Mouse (Mus musculus) MEL (cell line): ENCODE data around the gene Tmem164. TPM values are rescaled to one million over a fixed set of nuclear protein-coding genes. Genes with fewer than 3 reads are reported as not detected.

Experiments
- DNase-seq: peaks from one replicate; pipeline ENCODE4 v3.0.0; 2011; ENCODE audit warnings: low read depth, low spot score
- H3K27ac ChIP-seq: 2 replicates; pipeline ENCODE4 v1.5.1; 2012; ENCODE audit warnings: low read depth, mild to moderate bottlenecking, control low read depth, low read length, moderate library complexity; ENCODE audit not compliant: control insufficient read depth
- H3K27me3 ChIP-seq, 2 experiments: fragments of 150-350 bp in 1 of 2; sonication (generic) in 1 of 2; 2 replicates each; pipeline ENCODE4 v1.6.1; 2012; ENCODE audit warnings: low read length in 2 of 2, mild to moderate bottlenecking in 2 of 2, improper control_type of control experiment in 1 of 2, moderate library complexity in 1 of 2; ENCODE audit not compliant: insufficient read depth in 2 of 2, control insufficient read depth in 1 of 2
- H3K36me3 ChIP-seq, 2 experiments: 2 replicates each; pipeline ENCODE4 v1.6.1; 2012 to 2014; ENCODE audit warnings: low read length in 2 of 2, improper control_type of control experiment in 1 of 2, inconsistent platforms in 1 of 2, mild to moderate bottlenecking in 1 of 2; ENCODE audit not compliant: insufficient read depth in 2 of 2, control insufficient read depth in 1 of 2
- H3K4me1 ChIP-seq, 2 experiments: fragments of 150-350 bp in 1 of 2; sonication (generic) in 1 of 2; 2 replicates each; pipeline ENCODE4 v1.6.1; 2012; ENCODE audit warnings: low read length in 2 of 2, improper control_type of control experiment in 1 of 2, mild to moderate bottlenecking in 1 of 2; ENCODE audit not compliant: insufficient read depth in 2 of 2, control insufficient read depth in 1 of 2
- H3K4me3 ChIP-seq, 2 experiments: fragments of 150-350 bp in 1 of 2; sonication (generic) in 1 of 2; 2 replicates each; pipeline ENCODE4 v1.5.1; 2012; ENCODE audit warnings: low read depth in 2 of 2, low read length in 2 of 2, mild to moderate bottlenecking in 2 of 2, moderate library complexity in 2 of 2, control low read depth in 1 of 2, improper control_type of control experiment in 1 of 2; ENCODE audit not compliant: control insufficient read depth in 1 of 2, insufficient read depth in 1 of 2
- H3K79me2 ChIP-seq: 2 replicates; pipeline ENCODE4 v1.6.1; 2012; ENCODE audit warnings: mild to moderate bottlenecking, low read length, moderate library complexity; ENCODE audit not compliant: control insufficient read depth, poor library complexity, insufficient read depth
- H3K9ac ChIP-seq: 2 replicates; pipeline ENCODE4 v1.6.1; 2012; ENCODE audit warnings: low read depth, mild to moderate bottlenecking, control low read depth, low read length, moderate library complexity; ENCODE audit not compliant: control insufficient read depth, poor library complexity, severe bottlenecking
- H3K9me3 ChIP-seq: fragments of 150-350 bp; sonication (generic); replicated peaks from 2 replicates; pipeline ENCODE4 v1.6.1; 2012; ENCODE audit warnings: mild to moderate bottlenecking, low read length, improper control_type of control experiment, moderate library complexity; ENCODE audit not compliant: insufficient read depth
- BHLHE40 ChIP-seq: IDR thresholded peaks from 2 replicates; pipeline ENCODE4 v1.6.1; 2012; ENCODE audit warnings: low read depth, mild to moderate bottlenecking, inconsistent platforms, low read length, improper control_type of control experiment, borderline replicate concordance
- CHD1 ChIP-seq: IDR thresholded peaks from 2 replicates; pipeline ENCODE4 v1.6.1; 2012; ENCODE audit warnings: low read depth, mild to moderate bottlenecking, inconsistent platforms, low read length, improper control_type of control experiment
- CHD2 ChIP-seq: IDR thresholded peaks from 2 replicates; pipeline ENCODE4 v1.6.1; 2011; ENCODE audit warnings: low read length, improper control_type of control experiment
- ELF1 ChIP-seq: IDR thresholded peaks from 2 replicates; pipeline ENCODE4 v1.6.1; 2014; ENCODE audit warnings: low read depth, mild to moderate bottlenecking, inconsistent platforms, low read length, improper control_type of control experiment, moderate library complexity
- HCFC1 ChIP-seq: IDR thresholded peaks from 2 replicates; pipeline ENCODE4 v1.6.1; 2012; ENCODE audit warnings: low read depth, mild to moderate bottlenecking, inconsistent platforms, low read length, improper control_type of control experiment, moderate library complexity
- MAX ChIP-seq: IDR thresholded peaks from 2 replicates; pipeline ENCODE4 v1.6.1; 2011; ENCODE audit warnings: low read length, improper control_type of control experiment
- MXI1 ChIP-seq: IDR thresholded peaks from 2 replicates; pipeline ENCODE4 v1.6.1; 2011; ENCODE audit warnings: mild to moderate bottlenecking, low read depth, low read length, improper control_type of control experiment
- MYC ChIP-seq: IDR thresholded peaks from 2 replicates; pipeline ENCODE4 v1.6.1; 2011; ENCODE audit warnings: low read depth, mild to moderate bottlenecking, low read length, improper control_type of control experiment, moderate library complexity
- NRF1 ChIP-seq: IDR thresholded peaks from 2 replicates; pipeline ENCODE4 v1.6.1; 2014; ENCODE audit warnings: low read depth, mild to moderate bottlenecking, inconsistent platforms, low read length, improper control_type of control experiment, moderate library complexity; ENCODE audit not compliant: poor library complexity, insufficient read depth, severe bottlenecking
- POLR2AphosphoS5 ChIP-seq: IDR thresholded peaks from 2 replicates; pipeline ENCODE4 v1.6.1; 2012; ENCODE audit warnings: low read depth, borderline replicate concordance, mild to moderate bottlenecking, inconsistent platforms, low read length, moderate library complexity, mixed read lengths
- SIN3A ChIP-seq: IDR thresholded peaks from 2 replicates; pipeline ENCODE4 v1.6.1; 2012; ENCODE audit warnings: low read length, improper control_type of control experiment, inconsistent platforms
- TAL1 ChIP-seq: IDR thresholded peaks from 2 replicates; pipeline ENCODE4 v1.6.1; 2012; ENCODE audit warnings: mild to moderate bottlenecking, inconsistent platforms, low read length, moderate library complexity, mixed read lengths
- TBP ChIP-seq: IDR thresholded peaks from 2 replicates; pipeline ENCODE4 v1.8.0; 2011; ENCODE audit warnings: low read depth, low read length, improper control_type of control experiment
- TCF12 ChIP-seq: IDR thresholded peaks from 2 replicates; pipeline ENCODE4 v1.6.1; 2014; ENCODE audit warnings: low read depth, mild to moderate bottlenecking, inconsistent platforms, low read length, improper control_type of control experiment, moderate library complexity
- UBTF ChIP-seq: IDR thresholded peaks from 2 replicates; pipeline ENCODE4 v1.6.1; 2012; ENCODE audit warnings: low read depth, mild to moderate bottlenecking, inconsistent platforms, low read length, improper control_type of control experiment, moderate library complexity, borderline replicate concordance; ENCODE audit not compliant: insufficient read depth
- ZC3H11A ChIP-seq: IDR thresholded peaks from 2 replicates; pipeline ENCODE4 v1.6.1; 2012; ENCODE audit warnings: low read depth, mild to moderate bottlenecking, inconsistent platforms, low read length, improper control_type of control experiment
- ZKSCAN1 ChIP-seq: IDR thresholded peaks from 2 replicates; pipeline ENCODE4 v1.6.1; 2012; ENCODE audit warnings: low read depth, mild to moderate bottlenecking, inconsistent platforms, low read length, improper control_type of control experiment, moderate library complexity
- ZMIZ1 ChIP-seq: IDR thresholded peaks from 2 replicates; pipeline ENCODE4 v1.6.1; 2012; ENCODE audit warnings: low read depth, mild to moderate bottlenecking, inconsistent platforms, low read length, improper control_type of control experiment, moderate library complexity
- ZNF384 ChIP-seq: IDR thresholded peaks from 2 replicates; pipeline ENCODE4 v1.6.1; 2012; ENCODE audit warnings: low read depth, mild to moderate bottlenecking, inconsistent platforms, low read length, improper control_type of control experiment
- polyA plus RNA-seq, 2 experiments: library from polyadenylated mRNA; stranded (reverse) in 1 of 2; unstranded in 1 of 2; fragments of >175 nt in 1 of 2; fragments of >200 nt in 1 of 2; gene quantifications; 2 replicates each; pipeline versions ENCODE4 v1.2.1 to v1.2.4; 2012; ENCODE audit warnings: low replicate concordance in 2 of 2, low read depth in 1 of 2; ENCODE audit not compliant: insufficient read length in 2 of 2, insufficient read depth in 1 of 2, missing spikeins in 1 of 2
- total RNA-seq: library from RNA; depleted of rRNA; stranded (reverse); fragments of 300-350 nt; gene quantifications from 2 replicates; pipeline ENCODE4 v1.2.3, GENCODE M21; 2012

The Tmem164 gene
- total and polyA plus RNA-seq, 3 experiments: 34.3 to 92.4 (median 72.8) TPM

GRCm38 (mm10) chrX:142839411-142839810 lies 158.2 kb downstream of the Tmem164 start:
- TF ChIP-seq HCFC1: no peak
- TF ChIP-seq ELF1: no peak
- no peak for TF ChIP-seq POLR2AphosphoS5
- TF ChIP-seq NRF1: no peak
- H3K27ac ChIP-seq: no peak overlapping the region
- peaks cover 0 to 3% of the 10 kb centered on the region in 2 experiments; a peak in 1 of 4 replicates for H3K36me3 ChIP-seq
- no peak for DNase-seq
- no peaks in the 10 kb centered on the region for H3K79me2 ChIP-seq
- no peak overlapping the region for H3K9ac ChIP-seq
- H3K4me3 ChIP-seq: no peak overlapping the region
- no peaks in the 10 kb centered on the region for H3K27me3 ChIP-seq
- H3K9me3 ChIP-seq: no peaks in the 10 kb centered on the region
- no peaks in the 10 kb centered on the region for H3K4me1 ChIP-seq

GRCm38 (mm10) chrX:142841916-142842315 lies 160.7 kb downstream of the Tmem164 start:
- Histone ChIP-seq H3K36me3 (peaks cover 0 to 3% of the 10 kb centered on the region in 2 experiments; a peak in 1 of 4 replicates), H3K4me1 (no peaks in the 10 kb centered on the region), H3K79me2 (no peaks in the 10 kb centered on the region), H3K27me3 (no peaks in the 10 kb centered on the region), H3K9ac (no peak overlapping the region), H3K9me3 (no peaks in the 10 kb centered on the region), H3K4me3 (no peak overlapping the region), H3K27ac (no peak overlapping the region)
- TF ChIP-seq MYC (no peak), UBTF (no peak), CHD2 (no peak), NRF1 (no peak), MAX (no peak), MXI1 (no peak), ZNF384 (no peak), TBP (no peak), ZKSCAN1 (no peak), TCF12 (no peak), ZMIZ1 (no peak), ELF1 (no peak), TAL1 (no peak), CHD1 (no peak), ZC3H11A (no peak), BHLHE40 (no peak), SIN3A (no peak)
- DNase-seq: no peak
